Mouse (Mus musculus): ENCODE measurements around the gene Usp13. TPM values are rescaled to one million over a fixed set of nuclear protein-coding genes. Genes with fewer than 3 reads are reported as not detected.

The Usp13 gene
- polyA plus RNA-seq, 1 experiment: 0.17 TPM

- DNase-seq (ENCODE audit: low read depth, low spot score): no peak
- 58% methylated on average over 7 of the region's 7 CpGs for WGBS
Observed at GRCm38 (mm10) chr3:32910071-32910551, 92.8 kb downstream of the Usp13 start.

GRCm38 (mm10) chr3:32924168-32924567 is 106.8 kb downstream of the Usp13 start:
- WGBS: 78% methylated on average over 6 of the region's 6 CpGs
- DNase-seq (ENCODE audit: low read depth, low spot score): no peak

DNA sequence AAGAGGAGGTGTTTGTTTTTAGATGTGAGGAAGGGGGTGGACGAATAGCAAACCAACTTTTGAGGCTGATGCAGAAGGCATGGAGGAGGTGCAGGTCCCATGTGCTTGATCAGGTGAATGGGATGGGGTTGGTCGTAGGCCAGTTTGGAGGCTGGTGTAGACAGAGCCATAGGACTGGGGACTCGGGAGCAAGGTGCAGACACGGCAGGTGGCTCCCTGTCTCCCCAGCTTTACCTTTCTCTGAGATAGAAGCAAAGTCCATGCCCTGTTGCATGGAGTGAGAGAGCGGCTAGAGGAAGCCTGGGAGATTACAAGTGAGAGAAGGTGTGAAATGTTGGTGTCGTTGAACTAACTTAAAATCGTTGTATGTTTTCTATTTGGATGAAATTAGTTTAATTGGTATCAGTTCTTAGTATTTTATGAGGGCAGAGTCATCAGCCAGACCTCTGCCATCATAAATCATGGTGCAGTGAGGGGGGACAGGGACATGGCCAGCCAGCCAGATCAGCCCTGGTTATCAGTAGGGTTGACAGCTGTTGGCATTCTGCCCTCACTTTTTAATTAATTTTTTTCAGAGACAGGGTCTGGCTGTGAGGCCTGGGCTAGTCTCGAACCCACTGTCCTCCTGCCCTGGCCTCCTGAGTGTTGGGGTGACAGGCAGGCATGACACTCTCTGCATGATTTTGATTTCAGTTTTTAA is 122.6 kb downstream of the Usp13 start:
- WGBS: 43% methylated on average over 8 of the region's 8 CpGs
- DNase-seq (ENCODE audit: low read depth, low spot score): no peak

DNA sequence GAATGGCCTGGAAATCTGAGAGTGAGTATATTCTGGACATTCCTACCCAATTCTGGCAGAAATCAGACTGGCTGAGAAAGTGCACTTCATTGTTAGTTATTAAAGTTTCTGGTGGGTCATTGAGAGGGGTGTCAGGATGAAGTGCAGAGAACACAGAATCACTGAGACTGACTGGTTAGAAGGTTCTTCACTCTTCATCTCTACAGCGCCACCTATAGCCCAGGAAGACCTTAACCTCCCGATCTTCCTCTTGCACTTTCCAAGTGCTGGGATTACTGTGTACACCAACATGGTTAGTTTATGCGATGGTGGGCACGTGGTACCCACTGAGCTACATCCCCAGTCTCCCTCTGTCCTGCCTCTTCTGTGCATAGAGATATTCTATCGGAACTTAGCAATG is 130.1 kb downstream of the Usp13 start:
- no peak for DNase-seq (ENCODE audit: low read depth, low spot score)
- WGBS: 87% methylated on average over 5 of the region's 5 CpGs

- no peak for DNase-seq (ENCODE audit: low read depth, low spot score)
- WGBS: 13% methylated on average over 1 of the region's 1 CpGs
Observed at GRCm38 (mm10) chr3:32951382-32951781, 134.0 kb downstream of the Usp13 start.

GRCm38 (mm10) chr3:32961494-32961893 is 144.1 kb downstream of the Usp13 start:
- WGBS: 84% methylated on average over 3 of the region's 3 CpGs
- DNase-seq (ENCODE audit: low read depth, low spot score): no peak

DNA sequence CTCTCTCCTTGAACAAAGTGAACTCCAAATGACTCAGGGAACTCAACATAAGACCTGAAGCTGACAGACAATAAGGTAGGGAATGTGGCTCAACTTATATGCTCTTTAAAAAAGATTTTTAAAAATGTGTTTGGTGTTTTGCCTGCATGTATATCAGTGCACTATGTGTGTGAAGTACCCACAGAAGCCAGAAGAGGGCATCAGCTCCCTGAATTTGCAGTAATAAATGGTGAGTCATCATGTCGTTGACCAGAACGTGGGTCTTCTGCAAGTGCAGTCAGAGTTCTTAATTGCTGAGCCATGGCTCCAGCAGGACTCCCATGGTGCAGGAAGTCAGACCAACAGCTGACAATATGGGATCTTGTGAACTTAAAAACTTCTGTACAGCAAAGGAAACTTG is 148.2 kb downstream of the Usp13 start:
- DNase-seq (ENCODE audit: low read depth, low spot score): no peak
- 6% methylated on average over 2 of the region's 2 CpGs for WGBS

- WGBS: 74% methylated on average over 1 of the region's 1 CpGs
- DNase-seq (ENCODE audit: low read depth, low spot score): no peak
Observed at GRCm38 (mm10) chr3:32968671-32969425, 151.5 kb downstream of the Usp13 start.

GRCm38 (mm10) chr3:32970257-32970656 is 152.9 kb downstream of the Usp13 start:
- no peak for DNase-seq (ENCODE audit: low read depth, low spot score)
- WGBS: 90% methylated on average over 1 of the region's 1 CpGs

- WGBS: 60% methylated on average over 6 of the region's 6 CpGs
- DNase-seq (ENCODE audit: low read depth, low spot score): no peak
Observed at GRCm38 (mm10) chr3:32979238-32979637, 161.9 kb downstream of the Usp13 start.

GRCm38 (mm10) chr3:32979981-32980380 is 162.6 kb downstream of the Usp13 start:
- 63% methylated on average over 4 of the region's 4 CpGs for WGBS
- DNase-seq (ENCODE audit: low read depth, low spot score): no peak

- 56% methylated on average over 3 of the region's 3 CpGs for WGBS
- DNase-seq (ENCODE audit: low read depth, low spot score): no peak
Observed at GRCm38 (mm10) chr3:32985141-32985540, 167.8 kb downstream of the Usp13 start.

Other genes starting within 250 kb of the Usp13 start
- 14.2 and 15.1 TPM in 2 replicates for gene Gnb4, start 201.0 kb upstream of the Usp13 start, polyA plus RNA-seq (2012; rRNA removed)
- 20.6 and 20.8 TPM in 2 replicates for gene Actl6a, start 111.2 kb upstream of the Usp13 start, polyA plus RNA-seq (2012; rRNA removed)
- 244 and 252 TPM in 2 replicates for gene Ndufb5, start 80.6 kb upstream of the Usp13 start, polyA plus RNA-seq (2012; rRNA removed)
- 2.7 and 3.7 TPM in 2 replicates for gene Mrpl47, start 79.9 kb upstream of the Usp13 start, polyA plus RNA-seq (2012; rRNA removed)